Mouse (Mus musculus) lung, adult 2 months (tissue): Measurements from ENCODE around the gene Ptbp3.

Source experiments
- CTCF ChIP-seq: fragments of 200-500 bp; IDR thresholded peaks from 2 replicates; pipeline ENCODE4 v1.5.1; 2011; ENCODE audit warnings: mild to moderate bottlenecking, low read length, control low read depth; ENCODE audit not compliant: insufficient read depth
- POLR2A ChIP-seq: fragments of 200-500 bp; IDR thresholded peaks from 2 replicates; pipeline ENCODE4 v1.6.1; 2011; ENCODE audit warnings: low read depth, mild to moderate bottlenecking, control low read depth, low read length, borderline replicate concordance; ENCODE audit errors: extremely low read depth

DNA sequence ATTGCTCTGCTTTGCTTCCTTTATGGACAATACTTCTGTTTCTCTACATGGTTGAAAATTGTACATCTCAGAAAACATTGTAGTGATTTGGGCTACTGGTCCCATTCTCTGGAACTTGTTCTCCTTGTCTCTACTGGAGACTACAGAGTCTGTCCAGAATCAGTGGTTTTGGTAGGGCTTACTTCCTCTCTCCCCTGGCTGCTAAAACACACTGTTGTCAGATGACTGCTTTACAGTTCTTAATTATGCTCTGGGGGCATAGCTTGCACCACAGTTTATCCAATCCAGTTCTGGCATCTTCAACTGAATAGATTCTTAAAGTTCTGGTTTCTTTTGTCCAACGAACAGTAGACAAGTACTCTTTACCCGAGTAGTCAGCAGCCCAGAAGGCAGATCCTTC lies 83.7 kb downstream of the Ptbp3 start:
- no peak for TF ChIP-seq CTCF
- no peak for TF ChIP-seq POLR2A
